Mouse (Mus musculus) kidney, adult 2 months (tissue): ENCODE measurements at regions not wholly inside any gene's neighbourhood (a gene's known extent, or its start where the extent isn't known, plus 50 kb on each side); places are given as distances from the start of the nearest gene placed in this dataset.

ENCODE experiments used
- CTCF ChIP-seq: fragments of 200-500 bp; conservative IDR thresholded peaks from 2 replicates; pipeline ENCODE4 v1.5.1; 2011; ENCODE audit warnings: low read depth, mild to moderate bottlenecking, control low read depth, low read length, moderate library complexity, mixed read lengths; ENCODE audit not compliant: insufficient read depth, insufficient read length
- POLR2A ChIP-seq: fragments of 200-500 bp; IDR thresholded peaks from one replicate; pipeline ENCODE4 v1.6.1; 2011; ENCODE audit warnings: low read depth, low read length, control low read depth

DNA sequence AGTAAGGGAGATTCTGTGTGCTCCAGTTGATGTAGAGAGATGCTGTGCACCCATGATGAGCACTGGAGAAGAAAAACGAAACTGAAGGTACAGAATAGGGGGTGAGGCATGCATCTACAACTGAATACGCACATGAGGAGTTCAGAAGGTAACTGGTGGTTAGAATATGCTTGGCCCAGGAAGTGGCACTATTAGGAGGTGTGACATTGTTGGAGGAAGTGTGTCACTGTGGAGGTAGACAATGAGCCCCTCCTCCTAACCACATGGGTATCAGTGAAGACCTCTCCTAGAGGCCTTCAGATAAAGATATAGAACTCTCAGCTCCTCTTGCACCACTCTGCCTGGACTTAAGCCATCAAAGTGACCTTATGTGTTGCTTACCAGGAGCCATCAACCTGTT, 243.9 kb downstream of the En1 start:
- TF ChIP-seq CTCF: no peak
- no peak for TF ChIP-seq POLR2A
